Mouse (Mus musculus) spleen, postnatal 14 days (tissue): ENCODE measurements around the gene Rgl1.

Experiments
- DNase-seq, 2 experiments: peaks; one replicate each; pipeline ENCODE4 v3.0.0; 2021 to 2022; ENCODE audit warnings: low spot score in 2 of 2

Gene Rgl1

GRCm38 (mm10) chr1:152587431-152587830 lies 178.7 kb downstream of the Rgl1 start:
- DNase-seq, result no peak

- no peak for DNase-seq
Measured at GRCm38 (mm10) chr1:152585385-152585984, 180.7 kb downstream of the Rgl1 start.

- DNase-seq, result no peak
Measured at GRCm38 (mm10) chr1:152584933-152585332, 181.2 kb downstream of the Rgl1 start.

- no peak for DNase-seq
Measured at GRCm38 (mm10) chr1:152581127-152581905, 184.8 kb downstream of the Rgl1 start.

GRCm38 (mm10) chr1:152578944-152579343 lies 187.2 kb downstream of the Rgl1 start:
- DNase-seq, result no peak

GRCm38 (mm10) chr1:152578108-152578721 lies 187.9 kb downstream of the Rgl1 start:
- no peak for DNase-seq

- DNase-seq, result no peak
Measured at GRCm38 (mm10) chr1:152576614-152577144, 189.5 kb downstream of the Rgl1 start.

GRCm38 (mm10) chr1:152575096-152575495 lies 191.1 kb downstream of the Rgl1 start:
- DNase-seq, result no peak

GRCm38 (mm10) chr1:152573470-152574059 lies 192.6 kb downstream of the Rgl1 start:
- no peak for DNase-seq

- no peak for DNase-seq
Measured at GRCm38 (mm10) chr1:152572755-152573469, 193.2 kb downstream of the Rgl1 start.

- DNase-seq, result no peak
Measured at GRCm38 (mm10) chr1:152571340-152571739, 194.8 kb downstream of the Rgl1 start.

- no peak for DNase-seq
Measured at GRCm38 (mm10) chr1:152570681-152571080, 195.5 kb downstream of the Rgl1 start.

GRCm38 (mm10) chr1:152563282-152563681 lies 202.9 kb downstream of the Rgl1 start:
- DNase-seq, result no peak

GRCm38 (mm10) chr1:152562877-152563276 lies 203.3 kb downstream of the Rgl1 start:
- no peak for DNase-seq

- DNase-seq, result no peak
Measured at GRCm38 (mm10) chr1:152560477-152560876, 205.7 kb downstream of the Rgl1 start.

GRCm38 (mm10) chr1:152556576-152557281 lies 209.4 kb downstream of the Rgl1 start:
- DNase-seq, result no peak

GRCm38 (mm10) chr1:152555944-152556573 lies 210.1 kb downstream of the Rgl1 start:
- DNase-seq, result no peak

- no peak for DNase-seq
Measured at GRCm38 (mm10) chr1:152553912-152554547, 212.1 kb downstream of the Rgl1 start.

- DNase-seq, result no peak
Measured at GRCm38 (mm10) chr1:152550973-152551372, 215.2 kb downstream of the Rgl1 start.

- no peak for DNase-seq
Measured at GRCm38 (mm10) chr1:152550544-152550943, 215.6 kb downstream of the Rgl1 start.
